Mouse (Mus musculus) kidney, postnatal 0 days (tissue): ENCODE results near the gene Havcr2. TPM values are rescaled to one million over a fixed set of nuclear protein-coding genes. Genes with fewer than 3 reads are reported as not detected.

Experiments
- ATAC-seq: fragments of 200-750 bp; cut with Nextera tagmentation; replicated peaks from 2 replicates; pipeline ENCODE4 v1.8.0; 2017; ENCODE audit warnings: low read depth, moderate number of reproducible peaks, moderate TSS enrichment, moderate library complexity; ENCODE audit not compliant: low FRiP score
- DNase-seq: peaks from one replicate; pipeline ENCODE4 v3.0.0-alpha.2; 2016; ENCODE audit warnings: low spot score
- H3K27ac ChIP-seq: fragments of 300-500 bp; sonication (generic); 2 replicates; pipeline ENCODE4 v1.5.1; 2014; ENCODE audit warnings: mild to moderate bottlenecking
- H3K27me3 ChIP-seq: fragments of 300-500 bp; sonication (generic); 2 replicates; pipeline ENCODE4 v1.6.1; 2014; ENCODE audit warnings: low read length, mixed read lengths; ENCODE audit not compliant: insufficient read depth
- H3K36me3 ChIP-seq: fragments of 300-500 bp; sonication (generic); 2 replicates; pipeline ENCODE4 v1.6.1; 2014; ENCODE audit warnings: low read length, mixed read lengths; ENCODE audit not compliant: insufficient read depth
- H3K4me1 ChIP-seq: fragments of 300-500 bp; sonication (generic); replicated peaks from 2 replicates; pipeline ENCODE4 v1.6.1; 2014; ENCODE audit warnings: antibody characterized with exemption, low read length, mixed read lengths; ENCODE audit not compliant: insufficient read depth
- H3K4me2 ChIP-seq: fragments of 300-500 bp; sonication (generic); 2 replicates; pipeline ENCODE4 v1.6.1; 2014; ENCODE audit warnings: mild to moderate bottlenecking, low read length, moderate library complexity, mixed read lengths
- H3K4me3 ChIP-seq: fragments of 300-500 bp; sonication (generic); replicated peaks from 2 replicates; pipeline ENCODE4 v1.5.1; 2014; ENCODE audit warnings: low read depth, low read length
- H3K9ac ChIP-seq: fragments of 300-500 bp; sonication (generic); 2 replicates; pipeline ENCODE4 v1.6.1; 2014; ENCODE audit warnings: low read depth, low read length
- H3K9me3 ChIP-seq: fragments of 300-500 bp; sonication (generic); replicated peaks from 2 replicates; pipeline ENCODE4 v1.6.1; 2016; ENCODE audit warnings: low read length, inconsistent platforms, mixed read lengths
- CTCF ChIP-seq: IDR thresholded peaks from 2 replicates; pipeline ENCODE4 v1.5.1; 2016; ENCODE audit warnings: antibody characterized with exemption, low read depth, mild to moderate bottlenecking, moderate library complexity
- WGBS: fragments of 180-500 bp; shearing (Covaris S2); extraction: QIAGEN DNeasy Blood & Tissue Kit; methylation state at CpG from one replicate; pipeline ENCODE4 v1.1.7; 2014; 5-methylcytosine and 5-hydroxymethylcytosine counted together
- polyA plus RNA-seq: library from polyadenylated mRNA; unstranded; fragments of >200 nt; fragmentation: Nextera tagmentation; extraction: Ambion mirVana; gene quantifications from 2 replicates; pipeline ENCODE4 v1.2.1, GENCODE M21; 2015

Havcr2 gene
- 0.06 and 0.11 TPM in 2 replicates for polyA plus RNA-seq

GRCm38 (mm10) chr11:46454453-46455045 lies at the start of gene Havcr2:
TSS of gene Havcr2 (plus strand) at chr11:46454935.
- no peaks in the 10 kb centered on the region for H3K36me3 ChIP-seq
- H3K27ac ChIP-seq = no peak within 1 kb of the TSS
- no peak within 1 kb of the TSS for H3K4me2 ChIP-seq
- no peaks in the 10 kb centered on the region for H3K27me3 ChIP-seq
- DNase-seq (no peak), ATAC-seq (no peak)
- no peak within 1 kb of the TSS for H3K9ac ChIP-seq
- H3K9me3 ChIP-seq = no peaks in the 10 kb centered on the region
- 65% methylated on average over 6 of the region's 6 CpGs for WGBS
- H3K4me3 ChIP-seq = no peak within 1 kb of the TSS
- TF ChIP-seq CTCF = no peak
- H3K4me1 ChIP-seq = no peaks in the 10 kb centered on the region

- no peak overlapping the region for H3K9ac ChIP-seq
- H3K9me3 ChIP-seq = no peaks in the 10 kb centered on the region
- no peak overlapping the region for H3K4me3 ChIP-seq
- WGBS = 83% methylated on average over 16 of the region's 16 CpGs
- no peak overlapping the region for H3K4me2 ChIP-seq
- no peaks in the 10 kb centered on the region for H3K4me1 ChIP-seq
- H3K27ac ChIP-seq = no peak overlapping the region
- TF ChIP-seq CTCF = no peak
- no peaks in the 10 kb centered on the region for H3K27me3 ChIP-seq
- ATAC-seq = no peak
- no peak for DNase-seq
- no peaks in the 10 kb centered on the region for H3K36me3 ChIP-seq
Observed at GRCm38 (mm10) chr11:46404986-46405385, 49.7 kb upstream of the Havcr2 start.

- no peaks in the 10 kb centered on the region for H3K9me3 ChIP-seq
- no peak for DNase-seq
- no peaks in the 10 kb centered on the region for H3K4me1 ChIP-seq
- no peak overlapping the region for H3K27ac ChIP-seq
- no peak overlapping the region for H3K4me2 ChIP-seq
- H3K9ac ChIP-seq = no peak overlapping the region
- no peaks in the 10 kb centered on the region for H3K36me3 ChIP-seq
- TF ChIP-seq CTCF = no peak
- H3K27me3 ChIP-seq = no peaks in the 10 kb centered on the region
- no peak for ATAC-seq
- H3K4me3 ChIP-seq = no peak overlapping the region
- WGBS = 49% methylated on average over 10 of the region's 10 CpGs
Observed at GRCm38 (mm10) chr11:46406721-46407120, 48.0 kb upstream of the Havcr2 start.

GRCm38 (mm10) chr11:46410018-46410563 lies 44.6 kb upstream of the Havcr2 start:
- Histone ChIP-seq H3K4me2 (no peak overlapping the region), H3K36me3 (no peaks in the 10 kb centered on the region), H3K9ac (no peak overlapping the region), H3K9me3 (no peaks in the 10 kb centered on the region), H3K27me3 (no peaks in the 10 kb centered on the region), H3K4me1 (no peaks in the 10 kb centered on the region), H3K4me3 (no peak overlapping the region), H3K27ac (no peak overlapping the region)
- no peak for ATAC-seq
- no peak for DNase-seq
- no peak for TF ChIP-seq CTCF
- WGBS = 55% methylated on average over 2 of the region's 2 CpGs

- DNase-seq (no peak), ATAC-seq (no peak)
- Histone ChIP-seq H3K27ac (no peak overlapping the region), H3K9ac (no peak overlapping the region), H3K4me3 (no peak overlapping the region), H3K4me2 (no peak overlapping the region), H3K27me3 (no peaks in the 10 kb centered on the region), H3K9me3 (no peaks in the 10 kb centered on the region), H3K36me3 (no peaks in the 10 kb centered on the region), H3K4me1 (no peaks in the 10 kb centered on the region)
- no peak for TF ChIP-seq CTCF
- WGBS = 46% methylated on average over 1 of the region's 1 CpGs
Observed at GRCm38 (mm10) chr11:46418438-46418837, 36.3 kb upstream of the Havcr2 start.

GRCm38 (mm10) chr11:46418860-46419259 lies 35.9 kb upstream of the Havcr2 start:
- H3K9ac ChIP-seq = no peak overlapping the region
- H3K27ac ChIP-seq = no peak overlapping the region
- ATAC-seq (no peak), DNase-seq (no peak)
- 63% methylated on average over 5 of the region's 5 CpGs for WGBS
- H3K9me3 ChIP-seq = no peaks in the 10 kb centered on the region
- no peaks in the 10 kb centered on the region for H3K27me3 ChIP-seq
- no peak overlapping the region for H3K4me2 ChIP-seq
- no peaks in the 10 kb centered on the region for H3K36me3 ChIP-seq
- TF ChIP-seq CTCF = no peak
- no peak overlapping the region for H3K4me3 ChIP-seq
- H3K4me1 ChIP-seq = no peaks in the 10 kb centered on the region
